Mouse (Mus musculus): ENCODE measurements around the gene Gm10961. TPM values are rescaled to one million over a fixed set of nuclear protein-coding genes. Genes with fewer than 3 reads are reported as not detected.
"Not testable (repeated sequence)": the region's sequence is repeated elsewhere in the genome, so short reads cannot be mapped to it uniquely, and the experiment has no call there.

The Gm10961 gene
- total RNA-seq, 2 experiments from 2014 or later: not detected

DNA sequence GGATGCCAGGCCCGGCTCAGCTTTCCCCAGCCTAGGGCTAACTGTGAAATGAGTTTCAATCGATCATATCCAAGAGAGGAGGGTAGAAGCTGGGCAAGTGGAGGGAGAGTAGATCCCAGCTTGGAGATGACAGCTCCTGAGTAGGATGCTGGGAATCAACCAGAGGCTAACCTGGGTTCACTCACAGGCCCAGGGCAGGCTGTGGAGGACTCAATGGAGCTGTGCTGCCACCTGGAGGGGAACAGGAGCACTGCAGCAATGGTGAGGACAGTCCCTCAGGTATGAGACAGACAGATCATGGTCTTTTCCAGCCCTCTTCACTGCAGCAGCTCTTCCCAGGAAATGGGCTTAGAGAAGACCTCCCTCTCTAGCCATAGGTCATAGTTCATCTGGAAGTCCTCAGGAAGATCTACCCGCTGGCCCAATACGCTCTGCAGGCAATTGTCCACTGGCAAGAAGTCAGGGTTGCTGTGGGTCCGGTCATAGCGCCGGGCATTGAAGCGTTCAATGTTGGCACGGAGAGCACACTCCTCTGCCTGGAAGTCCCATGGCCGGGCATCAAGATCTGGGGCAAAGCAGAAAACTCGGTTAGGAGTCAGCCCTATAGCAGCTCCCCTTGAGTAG is 18.1 kb upstream of the Gm10961 start:
- intact Hi-C loops (cut with DNase I): no loop called here
- DNase-seq: peak; percentile 34 to 59

- intact Hi-C loops (cut with DNase I): no loop called here
- peak in 1 of 2 experiments; percentile 1 for DNase-seq
Measured at GRCm38 (mm10) chr3:107617800-107618199, 13.3 kb upstream of the Gm10961 start.

GRCm38 (mm10) chr3:107619911-107620310 is 11.2 kb upstream of the Gm10961 start:
- DNase-seq: no peak
- intact Hi-C loops (cut with DNase I): no loop called here

GRCm38 (mm10) chr3:107621286-107622075 is 9.6 kb upstream of the Gm10961 start:
- DNase-seq: no peak
- intact Hi-C loops (cut with DNase I): no loop called here

DNA sequence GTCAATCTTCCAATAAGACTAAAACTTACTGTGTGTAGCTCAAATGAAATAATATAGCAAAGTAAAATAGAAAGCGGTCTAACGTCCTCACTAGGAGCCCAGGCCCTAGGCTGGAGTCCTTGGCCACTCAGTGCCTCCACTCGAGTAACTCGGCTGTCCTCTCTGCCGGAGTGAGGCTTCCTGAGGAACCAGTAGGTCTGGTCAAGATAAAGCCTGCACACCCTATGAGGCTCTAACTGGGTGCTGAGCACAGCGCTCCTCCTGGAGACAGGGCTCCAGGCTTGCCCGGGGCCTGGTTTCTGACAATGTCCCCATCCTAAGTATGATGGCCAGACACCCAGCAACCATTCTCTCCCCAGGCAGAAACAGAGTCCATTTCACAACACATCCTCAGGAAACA is 8.6 kb upstream of the Gm10961 start:
- intact Hi-C loops (cut with DNase I): no loop called here
- DNase-seq: no peak

- intact Hi-C loops (cut with DNase I): no loop called here
- DNase-seq: no peak
Measured at GRCm38 (mm10) chr3:107624424-107624823, 6.7 kb upstream of the Gm10961 start.

- DNase-seq: no peak
- intact Hi-C loops (cut with DNase I): no loop called here
Measured at GRCm38 (mm10) chr3:107625536-107625935, 5.6 kb upstream of the Gm10961 start.

DNA sequence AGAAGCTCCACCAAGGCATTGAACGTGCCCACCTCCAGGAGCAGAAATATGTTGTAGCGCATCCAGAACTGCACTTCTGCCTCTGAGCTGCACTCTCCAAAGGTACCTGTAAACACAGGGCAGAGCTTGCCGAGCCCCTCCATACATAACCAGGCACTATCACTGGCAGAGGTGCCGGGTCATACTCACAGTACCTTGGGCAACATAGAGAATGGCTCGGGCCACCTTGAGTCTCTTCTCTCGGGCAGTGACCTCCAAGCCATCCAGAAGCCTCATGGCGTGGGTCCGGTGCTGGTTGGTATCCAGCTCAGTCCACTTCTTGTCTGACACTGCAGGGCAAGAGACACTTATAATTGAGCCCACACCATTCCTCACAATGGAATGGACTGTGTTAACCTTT is 4.4 kb upstream of the Gm10961 start:
- no peak for DNase-seq
- intact Hi-C loops (cut with DNase I): no loop called here

DNA sequence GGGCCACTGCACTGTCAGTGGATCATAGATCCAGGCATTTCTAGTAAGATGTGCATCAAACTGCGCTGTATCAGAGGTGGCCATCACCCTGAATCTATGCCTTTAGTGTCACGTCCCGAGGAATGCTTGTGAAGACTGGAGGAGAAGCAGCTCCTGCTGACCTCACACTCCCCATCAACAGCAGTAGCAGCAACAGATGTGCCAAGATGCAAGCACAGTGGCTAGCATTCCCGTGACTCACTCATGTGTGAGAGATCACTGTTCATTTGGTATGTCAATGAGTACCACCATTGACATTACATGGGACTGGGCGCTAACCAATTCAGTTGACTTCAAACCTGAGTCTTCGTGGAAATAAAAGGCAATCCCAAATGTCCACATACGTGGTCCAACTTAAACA is 3.5 kb upstream of the Gm10961 start:
- intact Hi-C loops (cut with DNase I): no loop called here
- DNase-seq: no peak

DNA sequence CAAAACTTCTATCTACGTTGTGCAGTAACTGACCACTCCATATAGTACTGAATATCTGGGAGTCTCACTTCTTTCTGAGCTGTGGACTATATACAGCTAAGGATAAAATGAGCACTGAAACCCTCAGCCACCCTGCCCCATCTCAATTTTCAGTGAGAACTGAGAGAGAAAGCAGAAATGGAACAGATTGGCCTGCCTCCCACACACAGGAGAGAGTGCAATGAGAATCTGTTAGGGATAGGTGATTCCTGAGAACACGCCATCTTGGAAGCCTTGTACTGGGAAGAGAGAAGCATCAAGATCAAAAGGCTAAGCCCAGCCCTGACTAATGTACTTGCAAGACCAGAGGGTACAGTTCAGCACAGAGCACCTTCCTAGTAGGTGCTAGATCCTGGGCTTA is 2.6 kb upstream of the Gm10961 start:
- intact Hi-C loops (cut with DNase I): no loop called here
- no peak for DNase-seq

GRCm38 (mm10) chr3:107629411-107629810 is 1.7 kb upstream of the Gm10961 start:
- intact Hi-C loops (cut with DNase I): no loop called here
- DNase-seq: no peak

DNA sequence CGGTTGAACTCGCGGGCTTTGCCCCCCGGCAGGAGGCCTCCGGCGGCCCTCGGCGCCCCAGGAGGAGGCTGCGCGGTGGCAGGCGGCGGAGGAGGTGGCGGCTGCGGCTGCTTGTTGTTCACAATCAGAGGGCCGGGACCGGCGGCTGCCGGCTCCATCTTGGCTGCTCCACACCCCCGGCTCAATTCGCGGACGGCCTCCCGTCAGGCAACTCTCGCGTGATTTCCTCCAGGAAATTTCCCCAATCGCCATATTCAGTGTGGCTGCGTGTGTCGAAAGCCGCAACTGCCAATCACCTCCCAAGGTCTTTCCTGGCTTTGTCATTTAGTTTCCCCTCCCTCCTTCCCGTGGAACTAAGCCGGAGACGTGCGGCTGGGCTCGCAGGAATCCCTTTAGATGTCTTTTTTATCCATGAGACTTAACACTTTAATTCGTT is 419 bp downstream of the Gm10961 start, which contains the start of gene Strip1:
Strip1 (minus strand) TSS at position 172 of the 436 bp plus-strand sequence.
- intact Hi-C loops (cut with DNase I): no loop called here
- peak; percentile 86 to 91 for DNase-seq

DNA sequence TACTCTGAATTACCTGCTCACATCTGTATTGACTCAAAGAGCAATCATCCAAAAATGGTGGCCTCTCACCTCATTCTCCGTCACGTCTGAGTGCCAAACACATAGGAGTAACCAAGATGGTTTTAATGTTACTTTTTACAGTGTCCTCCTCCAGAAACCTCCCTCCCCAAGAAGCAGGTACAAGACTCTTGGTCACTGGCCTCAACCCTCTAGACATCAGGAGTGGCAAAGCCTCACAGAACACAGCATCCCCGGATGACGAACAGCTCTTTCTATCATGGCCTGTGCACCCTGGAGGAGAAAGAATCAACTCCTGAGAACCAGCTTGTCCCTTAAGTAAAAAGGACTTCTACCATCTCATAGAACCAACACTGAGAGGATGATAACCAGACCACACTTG is 1.7 kb downstream of the Gm10961 start:
- intact Hi-C loops (cut with DNase I): no loop called here
- DNase-seq: no peak

DNA sequence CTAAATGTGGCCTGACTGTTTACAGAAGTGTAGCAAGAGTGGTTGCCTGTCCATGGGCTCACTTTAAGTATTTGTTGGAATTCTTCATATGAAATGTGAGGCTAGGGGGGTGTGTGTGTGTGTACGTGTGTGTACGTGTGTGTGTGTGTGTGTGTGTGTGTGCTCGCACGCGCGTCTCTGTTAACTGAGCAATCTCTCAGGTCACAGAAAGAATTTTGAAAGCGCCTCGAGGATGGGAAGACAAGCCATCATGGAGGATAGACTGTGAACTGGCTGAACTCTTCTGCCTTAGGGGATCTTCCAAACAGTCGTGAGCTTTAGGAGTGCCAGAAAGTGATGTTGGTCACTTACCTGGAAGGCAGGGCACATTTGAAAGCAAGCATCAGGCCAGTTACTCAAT is 2.8 kb downstream of the Gm10961 start:
- no peak for DNase-seq
- intact Hi-C loops (cut with DNase I): no loop called here

- intact Hi-C loops (cut with DNase I): no loop called here
- DNase-seq: no peak
Measured at GRCm38 (mm10) chr3:107635836-107636235, 4.7 kb downstream of the Gm10961 start.

- intact Hi-C loops (cut with DNase I): no loop called here
Measured at GRCm38 (mm10) chr3:107636236-107636635, 5.1 kb downstream of the Gm10961 start.

DNA sequence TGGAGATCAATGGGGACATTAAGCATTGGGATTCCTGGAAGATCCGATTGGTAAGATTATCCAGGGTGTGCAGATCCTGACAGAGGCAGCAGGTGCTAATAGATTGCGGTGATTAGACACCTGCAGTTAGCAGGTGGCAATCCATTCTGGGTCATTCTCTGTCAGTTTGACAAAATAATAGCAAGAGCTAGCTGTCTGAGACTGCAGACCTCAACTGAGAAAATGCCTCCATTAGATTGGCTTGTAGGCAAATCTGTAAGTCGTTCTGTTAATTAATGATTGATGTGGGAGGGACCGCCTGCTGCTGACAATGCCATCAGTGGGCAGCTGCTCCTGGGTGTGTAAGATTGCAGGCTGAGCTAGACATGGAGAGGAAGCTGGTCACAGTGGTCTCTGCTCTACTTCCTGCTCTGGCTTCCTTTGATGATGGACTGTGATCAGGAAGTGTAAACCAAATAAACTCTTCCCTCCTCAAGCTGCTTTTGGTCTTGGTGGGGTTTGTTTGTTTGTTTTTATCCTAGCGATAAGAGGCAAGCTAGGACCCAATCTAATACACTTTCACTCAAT is 6.6 kb downstream of the Gm10961 start:
- intact Hi-C loops (cut with DNase I): no loop called here
- DNase-seq: no peak

More at GRCm38 (mm10) chr3:107636236-107636635, 5.1 kb downstream of the Gm10961 start:
- no peak for DNase-seq

- DNase-seq: no peak
- intact Hi-C loops (cut with DNase I): no loop called here
Measured at GRCm38 (mm10) chr3:107646947-107647346, 15.8 kb downstream of the Gm10961 start.

GRCm38 (mm10) chr3:107650276-107650675 is 19.2 kb downstream of the Gm10961 start:
- intact Hi-C loops (cut with DNase I); DNase-seq: not testable (repeated sequence)

DNA sequence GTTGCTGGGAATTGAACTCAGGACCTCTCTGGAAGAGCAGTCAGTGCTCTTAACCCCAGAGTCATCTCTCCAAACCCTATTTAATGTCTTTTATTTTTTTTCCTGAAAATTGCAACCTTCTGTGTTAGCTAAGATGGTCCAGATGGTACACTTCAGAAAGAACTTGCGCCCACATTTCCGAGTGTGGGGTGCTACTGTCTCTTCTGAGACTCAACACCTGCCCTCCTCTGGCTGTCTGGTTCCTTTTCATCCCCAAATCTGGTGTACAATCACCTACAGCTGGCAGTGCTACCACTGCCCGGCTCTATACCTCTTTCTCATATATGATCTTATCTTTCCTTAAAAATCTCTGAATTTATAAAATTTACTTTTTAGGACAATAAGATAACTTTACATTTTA is 21.8 kb downstream of the Gm10961 start:
- no peak for DNase-seq
- intact Hi-C loops (cut with DNase I): no loop called here

- no peak for DNase-seq
- intact Hi-C loops (cut with DNase I): no loop called here
Measured at GRCm38 (mm10) chr3:107654861-107655260, 23.7 kb downstream of the Gm10961 start.

DNA sequence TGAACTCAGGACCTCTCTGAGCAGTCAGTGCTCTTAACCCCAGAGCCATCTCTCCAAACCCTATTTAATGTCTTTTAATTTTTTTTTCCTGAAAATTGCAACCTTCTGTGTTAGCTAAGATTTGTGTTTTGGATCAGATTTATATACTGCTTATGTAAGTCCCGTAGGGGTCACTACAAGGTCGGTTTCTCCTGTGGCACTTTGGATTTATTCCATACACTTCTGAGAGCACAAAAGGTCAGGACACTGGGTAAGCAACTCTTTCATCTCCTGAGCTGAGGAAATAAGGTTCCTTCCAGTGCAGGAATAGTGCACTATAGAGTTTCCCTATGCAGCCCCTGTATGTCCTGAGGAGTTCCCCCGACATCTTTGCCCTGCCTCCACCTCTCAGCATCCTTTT is 24.4 kb downstream of the Gm10961 start:
- no peak for DNase-seq
- intact Hi-C loops (cut with DNase I): no loop called here

Data from gastrocnemius, postnatal 36 days (tissue).